Mouse (Mus musculus) hindbrain, postnatal 0 days (tissue): Measurements from ENCODE around the gene Tmem240. TPM values are rescaled to one million over a fixed set of nuclear protein-coding genes. Genes with fewer than 3 reads are reported as not detected.

Source experiments
- ATAC-seq: fragments of 200-750 bp; cut with Nextera tagmentation; 2 replicates; pipeline ENCODE4 v1.8.0; 2017; ENCODE audit warnings: mild to moderate bottlenecking, moderate TSS enrichment, moderate library complexity
- DNase-seq: peaks from one replicate; pipeline ENCODE4 v3.0.0-alpha.2; 2015; ENCODE audit warnings: low spot score
- H3K27ac ChIP-seq: fragments of 300-500 bp; sonication (generic); 2 replicates; pipeline ENCODE4 v1.5.1; 2014; ENCODE audit warnings: mild to moderate bottlenecking
- H3K27me3 ChIP-seq: fragments of 300-500 bp; sonication (generic); 2 replicates; pipeline ENCODE4 v1.6.1; 2014; ENCODE audit warnings: low read length, mixed read lengths; ENCODE audit not compliant: insufficient read depth
- H3K36me3 ChIP-seq: fragments of 300-500 bp; sonication (generic); 2 replicates; pipeline ENCODE4 v1.6.1; 2014; ENCODE audit warnings: low read length, mixed read lengths; ENCODE audit not compliant: insufficient read depth
- H3K4me1 ChIP-seq: fragments of 300-500 bp; sonication (generic); 2 replicates; pipeline ENCODE4 v1.6.1; 2014; ENCODE audit warnings: antibody characterized with exemption, low read length, mixed read lengths; ENCODE audit not compliant: insufficient read depth
- H3K4me2 ChIP-seq: fragments of 300-500 bp; sonication (generic); 2 replicates; pipeline ENCODE4 v1.6.1; 2014; ENCODE audit warnings: low read depth, mild to moderate bottlenecking, low read length, moderate library complexity, mixed read lengths
- H3K4me3 ChIP-seq: fragments of 300-500 bp; sonication (generic); 2 replicates; pipeline ENCODE4 v1.5.1; 2014; ENCODE audit warnings: low read length
- H3K9ac ChIP-seq: fragments of 300-500 bp; sonication (generic); replicated peaks from 2 replicates; pipeline ENCODE4 v1.6.1; 2014; ENCODE audit warnings: mild to moderate bottlenecking, low read length, moderate library complexity, mixed read lengths
- H3K9me3 ChIP-seq: fragments of 300-500 bp; sonication (generic); 2 replicates; pipeline ENCODE4 v1.6.1; 2016; ENCODE audit warnings: low read length, mixed read lengths
- CTCF ChIP-seq: IDR thresholded peaks from 2 replicates; pipeline ENCODE4 v1.5.1; 2016; ENCODE audit warnings: antibody characterized with exemption, control low read depth, low read depth
- WGBS: fragments of 180-500 bp; shearing (Covaris S2); extraction: QIAGEN DNeasy Blood & Tissue Kit; methylation state at CpG from one replicate; pipeline ENCODE4 v1.1.7; 2014; 5-methylcytosine and 5-hydroxymethylcytosine counted together
- polyA plus RNA-seq: library from polyadenylated mRNA; unstranded; fragments of >200 nt; fragmentation: Nextera tagmentation; extraction: Ambion mirVana; gene quantifications from 2 replicates; pipeline ENCODE4 v1.2.1, GENCODE M21; 2015
- total RNA-seq: library from RNA; depleted of rRNA; stranded (reverse); fragments of >200 nt; gene quantifications from 2 replicates; pipeline ENCODE4 v1.2.3, GENCODE M21; 2014

The Tmem240 gene
- total and polyA plus RNA-seq, 2 experiments from 2014 or later: 33.6 to 82.2 TPM

- no peak overlapping the region for H3K9ac ChIP-seq
- H3K27ac ChIP-seq: no peak overlapping the region
- ATAC-seq (no peak), DNase-seq (no peak)
- peaks cover 55% of the 10 kb centered on the region for H3K36me3 ChIP-seq
- no peaks in the 10 kb centered on the region for H3K4me1 ChIP-seq
- no peak overlapping the region for H3K4me3 ChIP-seq
- no peak overlapping the region for H3K4me2 ChIP-seq
- no peak for TF ChIP-seq CTCF
- 93% methylated on average over 5 of the region's 5 CpGs for WGBS
- no peaks in the 10 kb centered on the region for H3K27me3 ChIP-seq
- no peaks in the 10 kb centered on the region for H3K9me3 ChIP-seq
These were observed 8.1 kb downstream of the Tmem240 start for GRCm38 (mm10) chr4:155742684-155743083.

GRCm38 (mm10) chr4:155744474-155744873 lies 9.9 kb downstream of the Tmem240 start:
- no peak overlapping the region for H3K4me2 ChIP-seq
- H3K27me3 ChIP-seq: no peaks in the 10 kb centered on the region
- no peak overlapping the region for H3K4me3 ChIP-seq
- no peak overlapping the region for H3K9ac ChIP-seq
- no peaks in the 10 kb centered on the region for H3K4me1 ChIP-seq
- TF ChIP-seq CTCF: no peak
- DNase-seq (no peak), ATAC-seq (no peak)
- WGBS: 93% methylated on average over 8 of the region's 8 CpGs
- no peaks in the 10 kb centered on the region for H3K9me3 ChIP-seq
- no peak overlapping the region for H3K27ac ChIP-seq
- peaks cover 72% of the 10 kb centered on the region for H3K36me3 ChIP-seq

DNA sequence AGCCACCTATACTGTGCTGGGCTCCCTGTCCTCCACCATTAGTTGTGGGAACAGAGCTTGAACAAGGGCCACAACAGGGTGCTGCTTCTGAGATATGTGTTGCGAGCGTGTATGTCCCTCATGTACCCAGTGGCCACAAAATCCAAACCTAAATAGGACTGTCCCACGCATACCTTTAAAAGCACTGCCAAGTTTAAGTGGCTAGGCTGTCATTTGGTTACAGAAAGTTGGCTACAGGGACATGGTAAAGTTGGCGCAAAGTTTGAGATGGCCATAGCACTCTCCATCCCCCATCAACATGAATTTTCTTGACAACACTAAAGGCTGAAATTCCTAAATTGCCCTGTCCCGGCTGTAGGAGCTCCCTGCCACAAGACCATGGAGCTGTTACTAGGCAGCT lies 10.5 kb downstream of the Tmem240 start:
- TF ChIP-seq CTCF: no peak
- ATAC-seq (no peak), DNase-seq (no peak)
- H3K36me3 ChIP-seq: peaks cover 77% of the 10 kb centered on the region
- WGBS: 93% methylated on average over 5 of the region's 5 CpGs
- H3K4me3 ChIP-seq: no peak overlapping the region
- H3K9me3 ChIP-seq: no peaks in the 10 kb centered on the region
- no peaks in the 10 kb centered on the region for H3K27me3 ChIP-seq
- no peak overlapping the region for H3K27ac ChIP-seq
- no peak overlapping the region for H3K4me2 ChIP-seq
- no peaks in the 10 kb centered on the region for H3K4me1 ChIP-seq
- no peak overlapping the region for H3K9ac ChIP-seq

DNA sequence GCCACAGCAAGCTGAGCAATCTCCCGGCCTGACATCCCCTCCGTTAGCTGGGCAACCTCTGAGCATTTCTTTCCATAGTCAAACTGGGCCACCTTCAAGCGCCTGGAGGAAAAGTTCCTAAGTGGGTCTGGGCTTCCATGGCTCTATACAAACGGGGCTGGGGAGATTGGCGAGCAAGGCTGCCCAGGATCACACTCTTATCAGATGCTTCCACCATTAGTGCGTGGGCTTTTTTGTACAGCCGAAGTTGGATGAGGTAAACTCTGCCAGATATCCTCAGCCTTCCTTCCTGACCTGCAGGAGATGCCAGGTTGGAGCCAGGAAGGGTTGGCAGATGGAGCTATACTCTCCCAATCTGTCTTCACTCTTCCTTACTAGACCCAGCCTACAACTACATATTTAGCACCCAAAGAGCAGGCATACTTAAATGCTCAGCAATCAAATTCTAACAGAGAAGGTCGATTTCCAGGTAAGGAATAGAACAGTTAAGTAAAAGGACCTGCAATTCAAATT lies 11.5 kb downstream of the Tmem240 start:
- WGBS: 88% methylated on average over 8 of the region's 8 CpGs
- Histone ChIP-seq H3K27ac (no peak overlapping the region), H3K4me1 (no peaks in the 10 kb centered on the region), H3K36me3 (peaks cover 78% of the 10 kb centered on the region), H3K4me2 (no peak overlapping the region), H3K4me3 (no peak overlapping the region), H3K9me3 (no peaks in the 10 kb centered on the region), H3K27me3 (no peaks in the 10 kb centered on the region), H3K9ac (no peak overlapping the region)
- no peak for TF ChIP-seq CTCF
- DNase-seq (no peak), ATAC-seq (no peak)

DNA sequence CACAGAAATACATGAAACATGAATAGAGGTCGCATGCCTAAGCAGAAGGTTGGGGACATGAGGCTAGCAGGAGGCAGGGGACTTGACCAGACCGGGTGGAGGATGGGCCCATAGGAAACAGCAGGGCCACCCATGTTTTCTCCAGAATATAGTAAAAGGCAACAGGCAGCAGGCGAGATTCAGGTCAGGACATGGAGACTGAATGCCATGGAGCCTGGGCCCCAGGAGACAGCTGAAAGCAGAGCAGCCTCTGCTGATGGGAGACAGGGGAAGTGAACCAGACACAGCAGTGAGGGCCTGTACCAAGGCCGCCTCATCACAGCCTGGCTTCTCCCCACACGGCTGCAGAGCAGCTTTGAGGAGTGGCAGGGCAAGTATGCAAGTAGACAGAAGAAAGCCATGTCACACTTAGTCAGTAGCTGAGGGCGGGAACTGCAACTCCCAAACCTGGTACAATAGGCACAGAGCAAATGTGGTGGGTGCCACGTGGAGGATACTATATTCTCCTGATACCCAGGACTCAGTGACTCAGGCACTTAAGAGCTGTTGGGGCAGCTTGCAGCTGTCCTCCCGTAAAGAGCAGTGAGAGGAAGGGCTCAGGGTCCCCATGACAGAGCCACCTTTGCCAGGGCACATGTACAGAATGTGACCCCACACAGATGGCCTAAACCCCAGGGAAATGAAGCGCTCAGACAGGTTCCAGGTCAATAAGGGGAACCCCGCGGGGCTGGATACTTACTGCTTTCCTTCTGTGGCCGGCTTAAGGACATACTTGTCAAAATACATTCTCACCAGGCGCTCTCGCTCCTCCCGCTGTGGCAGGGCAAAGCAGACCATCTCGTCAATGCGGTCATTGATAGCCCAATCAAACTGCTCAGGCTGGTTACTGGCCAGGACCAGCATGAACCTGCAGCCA lies 12.2 kb downstream of the Tmem240 start:
- H3K36me3 ChIP-seq: peaks cover 78% of the 10 kb centered on the region
- H3K4me1 ChIP-seq: no peaks in the 10 kb centered on the region
- H3K9ac ChIP-seq: 0 out of 2 replicates have a peak overlapping the region, but pooled peaks have one; percentile 21
- no peaks in the 10 kb centered on the region for H3K9me3 ChIP-seq
- H3K27me3 ChIP-seq: no peaks in the 10 kb centered on the region
- TF ChIP-seq CTCF: no peak
- ATAC-seq: no peak
- no peak overlapping the region for H3K27ac ChIP-seq
- no peak for DNase-seq
- WGBS: 90% methylated on average over 17 of the region's 17 CpGs
- H3K4me2 ChIP-seq: no peak overlapping the region
- H3K4me3 ChIP-seq: no peak overlapping the region

- H3K4me3 ChIP-seq: no peak overlapping the region
- H3K36me3 ChIP-seq: peaks cover 31% of the 10 kb centered on the region
- no peaks in the 10 kb centered on the region for H3K9me3 ChIP-seq
- H3K27ac ChIP-seq: no peak overlapping the region
- H3K27me3 ChIP-seq: no peaks in the 10 kb centered on the region
- WGBS: 82% methylated on average over 12 of the region's 12 CpGs
- DNase-seq: no peak
- no peak for TF ChIP-seq CTCF
- no peak overlapping the region for H3K9ac ChIP-seq
- H3K4me2 ChIP-seq: no peak overlapping the region
- peaks cover 14% of the 10 kb centered on the region for H3K4me1 ChIP-seq
- no peak for ATAC-seq
These were observed 22.4 kb downstream of the Tmem240 start for GRCm38 (mm10) chr4:155757011-155757410.
